Mouse (Mus musculus): ENCODE measurements around the gene Gm20696.
A peak's percentile ranks its signal among the peaks of the same experiment; 100 is the strongest.

The Gm20696 gene

GRCm38 (mm10) chr6:99519052-99519451 is 147.5 kb downstream of the Gm20696 start:
- DNase-seq: no peak

GRCm38 (mm10) chr6:99515667-99516199 is 150.9 kb downstream of the Gm20696 start:
- no peak for DNase-seq

- DNase-seq: no peak
These were observed 154.7 kb downstream of the Gm20696 start for GRCm38 (mm10) chr6:99511862-99512261.

- peak in 1 of 2 experiments; percentile 30 for DNase-seq
These were observed 157.4 kb downstream of the Gm20696 start for GRCm38 (mm10) chr6:99509189-99509592.

- DNase-seq: no peak
These were observed 159.8 kb downstream of the Gm20696 start for GRCm38 (mm10) chr6:99506816-99507215.

- DNase-seq: no peak
These were observed 162.9 kb downstream of the Gm20696 start for GRCm38 (mm10) chr6:99503741-99504140.

- no peak for DNase-seq
These were observed 163.9 kb downstream of the Gm20696 start for GRCm38 (mm10) chr6:99502727-99503126.

GRCm38 (mm10) chr6:99502314-99502713 is 164.3 kb downstream of the Gm20696 start:
- no peak for DNase-seq

- DNase-seq: no peak
These were observed 165.9 kb downstream of the Gm20696 start for GRCm38 (mm10) chr6:99500570-99501270.

- no peak for DNase-seq
These were observed 168.5 kb downstream of the Gm20696 start for GRCm38 (mm10) chr6:99498082-99498481.

- no peak for DNase-seq
These were observed 170.5 kb downstream of the Gm20696 start for GRCm38 (mm10) chr6:99496114-99496513.

GRCm38 (mm10) chr6:99492937-99493336 is 173.7 kb downstream of the Gm20696 start:
- no peak for DNase-seq

GRCm38 (mm10) chr6:99491979-99492544 is 174.5 kb downstream of the Gm20696 start:
- DNase-seq: no peak

GRCm38 (mm10) chr6:99491146-99491545 is 175.5 kb downstream of the Gm20696 start:
- no peak for DNase-seq

- DNase-seq: no peak
These were observed 176.5 kb downstream of the Gm20696 start for GRCm38 (mm10) chr6:99489900-99490648.

- DNase-seq: peak; percentile 56 to 76
These were observed 177.2 kb downstream of the Gm20696 start for GRCm38 (mm10) chr6:99489423-99489822.

GRCm38 (mm10) chr6:99485884-99486640 is 180.5 kb downstream of the Gm20696 start:
- DNase-seq: no peak

GRCm38 (mm10) chr6:99485217-99485883 is 181.2 kb downstream of the Gm20696 start:
- peak; percentile 65 for DNase-seq

GRCm38 (mm10) chr6:99484884-99485216 is 181.7 kb downstream of the Gm20696 start:
- DNase-seq: no peak

- no peak for DNase-seq
These were observed 182.3 kb downstream of the Gm20696 start for GRCm38 (mm10) chr6:99484197-99484725.

GRCm38 (mm10) chr6:99483556-99483955 is 183.0 kb downstream of the Gm20696 start:
- DNase-seq: no peak

- DNase-seq: no peak
These were observed 185.0 kb downstream of the Gm20696 start for GRCm38 (mm10) chr6:99481568-99481967.

Data from lung, adult 18-20 months (tissue).